Mouse (Mus musculus): Measurements from ENCODE around the gene Zmiz1.

Gene Zmiz1

DNA sequence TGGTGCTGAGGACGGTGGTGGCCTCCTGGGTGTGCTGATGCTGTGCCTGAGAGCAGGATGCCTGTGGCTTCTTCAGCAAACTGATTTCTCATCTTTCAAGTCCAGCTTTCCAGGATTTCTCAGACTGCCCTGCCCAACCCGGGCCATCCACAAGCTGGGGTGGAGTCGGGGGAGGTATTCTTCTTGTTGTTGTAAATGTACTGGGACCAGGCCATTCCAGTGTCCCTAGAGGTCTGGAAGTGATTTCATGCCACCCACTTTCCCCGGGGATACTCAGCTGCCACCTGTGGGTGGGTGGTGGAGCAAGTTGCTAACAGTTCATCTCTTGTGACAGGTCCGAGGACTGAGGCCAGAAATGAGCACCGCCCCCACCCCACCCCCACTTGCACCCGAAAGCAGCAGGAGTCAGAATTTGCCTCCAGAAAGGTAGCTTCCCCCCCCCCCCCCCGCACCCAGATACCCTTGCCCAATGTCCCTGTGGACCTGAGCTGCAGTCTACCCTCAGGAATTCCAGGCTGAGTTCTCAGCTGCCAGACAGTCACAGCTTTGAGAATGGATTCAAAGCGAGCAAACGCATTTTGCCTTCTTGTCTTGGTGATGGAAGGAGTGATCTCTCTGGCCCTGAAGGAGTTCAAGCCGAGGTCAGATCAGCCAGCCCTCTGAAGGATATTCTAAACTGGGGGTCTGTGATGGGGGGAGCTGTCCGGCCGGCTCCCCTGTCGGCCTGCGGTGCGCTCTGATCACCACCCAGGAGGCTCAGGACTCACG, 2.1 kb upstream of the Zmiz1 start:
- no peak for DNase-seq (ENCODE audit: low read depth, low spot score)

DNA sequence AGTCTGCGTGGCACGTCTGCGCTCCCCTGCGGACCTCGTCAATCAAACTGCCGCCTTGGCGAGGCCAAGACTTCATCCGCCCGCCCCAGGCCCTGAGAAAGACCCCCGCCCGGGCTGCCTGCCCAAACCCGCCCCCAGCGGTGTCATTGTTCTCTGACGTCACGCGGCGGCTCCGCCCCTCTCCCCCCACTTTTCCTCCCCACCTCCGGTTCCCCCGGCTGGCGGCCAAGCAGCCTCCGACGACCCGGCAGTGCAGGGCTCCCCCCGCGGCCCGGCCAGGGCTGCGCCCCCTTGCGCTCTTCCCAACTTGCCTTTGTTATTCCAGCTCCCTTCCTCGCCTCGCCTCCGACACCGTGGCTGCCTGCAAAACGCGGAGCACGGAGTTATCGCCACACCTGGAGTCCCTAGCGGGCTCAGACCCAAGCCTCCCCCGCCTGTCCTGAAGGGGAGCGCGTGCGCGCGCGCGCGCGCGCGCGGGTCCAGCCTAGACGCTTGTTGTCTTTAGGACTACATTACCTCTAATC, 1.5 kb upstream of the Zmiz1 start:
- peak; percentile 89 for DNase-seq (ENCODE audit: low read depth, low spot score)

DNA sequence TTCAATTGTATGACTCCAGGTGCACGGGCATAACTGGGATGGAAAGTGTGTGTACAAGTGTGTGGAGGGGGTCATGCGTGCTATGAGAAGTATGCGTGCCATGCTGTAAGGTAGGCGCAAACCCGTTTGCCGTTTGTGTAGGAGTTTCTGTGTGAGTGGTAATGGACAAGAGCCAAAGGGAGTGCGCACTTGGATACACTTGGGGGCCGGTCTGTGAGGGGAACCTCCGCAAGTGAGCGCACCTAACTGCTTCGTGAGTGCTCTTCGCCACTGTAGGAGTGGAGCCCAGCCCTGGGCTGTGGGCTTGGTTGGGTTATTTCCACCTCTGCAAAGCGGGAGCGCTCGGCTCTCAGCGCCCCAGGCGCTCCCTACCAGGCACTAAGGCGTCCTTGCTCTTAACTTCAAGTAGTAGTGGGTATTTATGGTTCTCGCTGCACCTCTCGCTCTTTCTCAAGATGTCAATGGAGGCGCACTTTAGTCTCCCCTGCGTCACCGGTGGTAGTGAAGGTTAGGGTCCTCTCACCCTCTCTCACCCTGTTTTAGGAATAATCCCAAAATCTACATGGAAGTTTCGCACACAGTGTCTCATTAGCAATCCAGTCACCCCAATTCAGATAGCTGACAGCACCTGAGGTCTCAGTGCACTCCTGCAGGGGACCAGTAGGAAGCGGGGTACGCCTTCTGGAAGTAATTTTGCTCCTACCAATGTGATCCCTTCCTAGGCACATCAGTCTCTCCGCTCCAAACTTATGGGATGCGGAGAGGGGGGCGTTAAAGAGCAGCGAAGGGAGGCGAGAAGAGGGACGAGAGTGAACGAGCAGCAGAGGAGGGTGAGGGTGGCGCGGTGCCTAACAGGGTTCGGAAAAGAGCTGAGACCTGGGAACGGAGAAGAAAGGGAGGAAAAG, 622 bp upstream of the Zmiz1 start:
- no peak for DNase-seq (ENCODE audit: low read depth, low spot score)

DNA sequence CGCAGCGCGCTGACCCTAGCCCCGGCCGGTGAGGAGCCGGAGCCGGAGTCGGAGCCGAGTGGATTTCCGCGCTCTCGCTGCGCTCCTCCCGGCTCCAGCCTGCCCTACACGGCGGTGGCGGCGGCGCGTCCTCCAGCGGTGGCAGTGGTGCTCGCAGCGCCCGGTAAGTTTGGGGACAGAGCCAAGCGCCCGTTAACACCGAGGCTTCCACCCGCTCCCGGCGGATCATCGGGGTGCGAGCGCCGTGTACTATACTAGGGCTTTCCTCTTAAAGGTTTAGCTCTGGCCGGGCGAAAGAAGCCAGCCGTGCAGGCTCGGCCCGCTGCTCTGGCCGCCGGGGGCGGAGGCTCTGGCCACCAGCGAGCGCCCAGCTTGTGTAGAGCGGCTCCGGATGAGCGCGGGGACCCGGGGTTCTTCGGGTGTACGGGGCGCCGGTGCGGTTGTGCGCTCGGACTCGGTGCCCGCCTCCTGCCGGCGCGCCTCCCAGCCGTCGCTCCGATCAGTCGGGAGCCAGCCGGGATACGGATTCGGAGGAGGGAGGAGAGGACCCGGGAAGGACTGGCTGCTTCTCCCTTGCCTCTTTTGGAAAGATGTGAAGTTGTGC, 511 bp downstream of the Zmiz1 start:
- no peak for DNase-seq (ENCODE audit: low read depth, low spot score)

DNA sequence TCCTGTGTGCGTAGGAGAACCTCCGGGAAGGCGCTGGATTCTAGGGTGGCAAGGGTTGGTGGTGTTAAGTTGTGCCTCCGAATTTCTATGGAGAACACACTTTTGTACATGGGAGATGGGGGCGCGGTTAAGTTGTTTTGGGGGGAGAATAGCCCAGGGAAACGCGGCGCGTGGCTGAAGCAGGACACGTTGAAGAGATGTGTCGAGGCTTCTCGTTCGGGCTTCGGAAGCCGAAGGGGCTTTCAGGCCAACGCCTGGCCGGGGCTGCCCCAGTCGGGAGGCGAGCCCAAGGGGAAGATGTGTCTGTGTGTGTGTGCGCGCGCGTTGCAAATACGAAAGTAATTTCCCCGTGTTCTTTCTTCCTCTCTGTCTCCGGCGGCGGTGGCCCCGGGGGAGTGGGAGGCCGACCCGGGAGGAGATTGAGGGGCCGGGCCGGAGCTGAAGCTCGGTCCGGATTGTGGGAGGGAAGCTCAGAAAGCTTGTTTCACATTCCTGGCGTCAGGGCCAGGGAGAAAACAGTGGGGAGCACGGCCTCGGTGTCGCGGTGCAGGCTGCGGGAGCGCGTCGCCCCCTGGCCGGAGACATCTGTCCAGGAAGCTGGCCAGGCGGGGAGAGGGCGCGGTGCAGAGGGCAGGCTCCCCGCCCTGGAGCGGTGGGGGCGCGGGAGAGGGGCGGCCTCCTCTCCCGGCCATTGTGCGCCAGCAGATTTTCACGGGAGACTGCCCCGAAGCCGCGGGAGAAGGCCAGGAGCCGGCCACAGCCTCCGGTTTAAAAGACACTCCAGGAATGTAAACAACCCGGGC, 1.2 kb downstream of the Zmiz1 start:
- no peak for DNase-seq (ENCODE audit: low read depth, low spot score)

DNA sequence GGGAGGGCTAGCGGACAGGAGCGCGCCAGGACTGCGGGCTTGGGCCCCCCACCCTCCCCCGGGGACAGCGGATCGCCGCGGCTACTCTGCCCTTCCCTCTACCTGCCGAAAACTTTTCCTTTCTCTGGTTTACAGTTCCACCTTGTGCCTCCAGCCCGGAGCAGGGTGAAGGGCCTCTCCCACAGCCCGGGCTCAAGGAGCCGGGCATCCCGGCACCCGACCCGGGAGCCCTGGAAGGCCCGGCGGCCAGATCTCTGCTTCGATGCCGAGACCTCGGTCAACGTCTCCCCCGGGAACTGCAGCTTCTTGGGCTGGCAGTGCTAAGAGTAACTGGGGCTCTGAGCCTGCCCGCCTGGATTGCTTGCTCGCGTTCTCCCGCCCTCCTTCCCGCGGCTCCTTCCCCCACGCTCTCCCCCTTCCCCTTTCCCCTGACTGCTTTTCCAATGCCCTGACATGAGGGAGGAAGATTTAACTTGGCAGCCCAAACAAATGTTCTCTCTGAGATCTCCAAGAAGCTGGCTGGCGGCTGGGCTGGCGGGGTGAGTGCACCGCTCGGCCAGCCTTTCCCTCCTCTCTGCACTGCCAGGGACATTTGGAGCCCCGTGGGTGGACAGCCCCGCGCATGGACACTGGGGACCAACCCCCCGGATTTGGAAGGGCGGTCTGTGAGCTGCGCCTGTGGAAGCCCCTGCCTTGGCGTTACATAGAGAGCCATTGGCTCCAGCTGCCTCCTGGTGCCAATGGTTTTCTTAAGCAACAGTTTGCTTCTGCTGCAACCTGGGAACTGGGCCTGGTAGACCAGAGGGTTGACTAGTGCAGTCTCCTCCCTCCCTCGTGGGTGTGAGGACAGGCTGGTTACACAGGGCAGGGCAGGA, 2.1 kb downstream of the Zmiz1 start:
- DNase-seq (ENCODE audit: low read depth, low spot score): no peak

DNA sequence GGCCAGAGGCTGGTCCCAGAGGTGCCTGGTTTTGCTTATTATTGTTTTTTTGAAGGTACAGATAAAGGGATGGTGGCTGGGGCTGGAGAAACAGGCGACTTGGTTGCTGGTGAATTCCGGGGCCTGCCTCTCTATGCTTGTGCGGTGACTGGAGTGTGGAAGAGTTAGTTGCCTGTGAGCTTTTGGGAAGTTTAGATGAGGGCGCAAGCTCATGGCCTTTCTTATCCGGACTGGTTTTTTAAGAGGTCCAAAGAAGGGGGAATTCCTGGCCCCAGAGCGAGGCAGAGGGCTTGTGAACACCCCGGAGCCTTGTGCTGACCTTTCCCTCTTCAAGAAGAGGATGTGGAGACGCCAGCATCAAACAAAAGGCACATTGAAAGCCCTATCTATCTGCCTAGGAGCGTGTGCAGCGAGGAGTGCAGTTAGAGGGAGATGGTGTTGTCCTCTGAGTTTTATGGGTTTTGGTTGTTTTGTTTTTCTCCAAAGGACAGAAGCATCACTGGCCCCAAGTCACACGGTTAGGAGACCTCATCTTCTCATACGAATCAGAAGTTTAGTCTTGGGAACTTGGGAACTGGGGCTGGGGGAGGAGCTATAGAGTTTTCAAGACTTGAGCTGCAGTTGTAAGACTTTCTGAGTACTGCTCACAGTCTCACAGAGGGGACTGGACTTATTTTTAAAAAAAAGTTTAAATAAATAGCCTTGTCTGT, 2.8 kb downstream of the Zmiz1 start:
- DNase-seq (ENCODE audit: low read depth, low spot score): no peak

DNA sequence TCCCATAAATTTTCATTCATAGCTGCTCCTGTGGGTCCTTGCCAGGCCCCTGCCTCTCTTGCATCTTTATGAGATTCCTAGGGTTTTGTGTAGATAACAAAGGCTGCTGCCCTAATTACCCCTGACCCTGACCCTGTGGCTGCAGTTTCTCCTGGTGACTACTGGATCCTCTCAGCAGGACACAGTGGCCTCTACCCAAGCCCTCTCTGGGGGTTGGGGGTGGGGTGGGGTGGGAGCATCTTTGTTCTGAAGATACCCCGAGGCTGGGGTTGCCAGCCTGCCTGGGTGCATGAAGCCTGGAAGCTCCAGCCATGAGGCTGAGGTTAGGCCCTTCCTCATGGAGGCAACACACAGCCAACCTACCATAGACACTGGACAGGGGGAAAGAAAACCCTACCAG, 4.0 kb downstream of the Zmiz1 start:
- no peak for DNase-seq (ENCODE audit: low read depth, low spot score)

DNA sequence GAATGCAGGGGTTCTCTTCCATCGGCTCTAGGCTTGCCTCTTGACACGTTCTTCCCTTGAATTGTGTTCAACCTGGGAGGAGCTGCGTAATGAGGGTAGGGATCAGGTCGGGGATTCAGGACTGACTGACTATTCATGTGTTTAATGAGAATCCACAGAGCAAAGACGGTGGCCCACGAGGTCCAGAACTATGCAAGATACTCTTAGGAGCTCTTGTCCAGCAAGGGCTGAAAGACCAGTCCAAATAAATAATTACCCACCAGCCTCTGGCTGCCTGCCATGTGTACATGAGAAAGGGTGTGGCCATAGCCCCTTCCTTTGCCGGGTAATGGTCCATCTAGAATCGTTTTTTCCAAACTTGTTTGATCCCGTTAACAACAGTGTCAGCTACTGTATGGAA, 4.9 kb downstream of the Zmiz1 start:
- DNase-seq (ENCODE audit: low read depth, low spot score): no peak

DNA sequence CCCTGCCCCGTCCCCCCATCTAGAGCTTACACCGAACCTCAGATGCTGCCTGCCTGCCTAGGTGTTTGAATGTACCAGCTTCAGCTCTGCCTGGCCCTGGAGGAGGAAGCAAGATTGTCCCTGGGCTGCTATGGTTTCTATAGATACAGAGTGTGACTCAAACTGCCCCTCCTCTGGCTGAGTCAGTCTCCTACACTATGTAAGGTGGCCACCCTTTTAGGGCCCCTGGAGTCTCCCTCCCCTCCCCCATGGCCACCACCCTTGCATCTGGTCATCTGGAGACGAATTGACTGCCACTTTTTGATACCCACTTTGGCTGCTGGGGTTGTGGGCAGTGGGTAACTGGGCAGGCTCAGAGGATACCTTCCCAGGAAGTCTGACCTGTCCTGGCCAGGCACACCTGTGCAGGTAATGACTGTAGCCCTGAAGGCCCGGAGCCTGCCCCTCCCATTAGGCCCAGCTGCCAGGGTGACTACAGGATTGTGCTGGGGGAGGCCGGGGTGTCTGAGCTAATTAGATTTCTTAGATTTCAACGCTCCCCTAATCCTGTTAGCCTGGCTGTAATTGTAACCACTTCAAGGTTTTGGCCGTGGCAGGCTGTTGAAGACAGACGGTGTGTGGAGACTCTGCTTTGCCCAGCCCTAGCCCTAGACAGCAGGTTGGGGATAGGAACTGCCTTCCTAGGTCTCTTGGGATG, 5.8 kb downstream of the Zmiz1 start:
- DNase-seq (ENCODE audit: low read depth, low spot score): no peak

DNA sequence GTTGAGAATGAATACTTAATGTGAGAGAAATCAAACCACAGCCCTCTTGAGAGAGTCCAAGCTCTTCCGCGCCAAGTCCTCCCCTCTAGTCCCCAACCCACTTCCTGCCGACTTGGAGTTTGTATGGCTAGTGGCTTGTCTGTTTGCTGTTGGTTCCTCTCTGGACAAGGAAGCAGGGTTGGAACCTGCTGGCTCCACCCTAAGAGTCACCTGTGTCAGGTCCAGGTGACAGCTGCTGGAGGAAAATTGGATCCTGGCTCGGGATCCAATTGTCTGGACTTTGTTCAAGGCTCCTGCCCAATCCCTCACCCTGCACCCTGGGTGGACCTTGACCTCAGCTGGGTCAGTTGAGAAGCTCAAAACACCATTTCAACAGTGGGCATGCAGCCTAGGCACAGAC, 7.4 kb downstream of the Zmiz1 start:
- DNase-seq (ENCODE audit: low read depth, low spot score): no peak

DNA sequence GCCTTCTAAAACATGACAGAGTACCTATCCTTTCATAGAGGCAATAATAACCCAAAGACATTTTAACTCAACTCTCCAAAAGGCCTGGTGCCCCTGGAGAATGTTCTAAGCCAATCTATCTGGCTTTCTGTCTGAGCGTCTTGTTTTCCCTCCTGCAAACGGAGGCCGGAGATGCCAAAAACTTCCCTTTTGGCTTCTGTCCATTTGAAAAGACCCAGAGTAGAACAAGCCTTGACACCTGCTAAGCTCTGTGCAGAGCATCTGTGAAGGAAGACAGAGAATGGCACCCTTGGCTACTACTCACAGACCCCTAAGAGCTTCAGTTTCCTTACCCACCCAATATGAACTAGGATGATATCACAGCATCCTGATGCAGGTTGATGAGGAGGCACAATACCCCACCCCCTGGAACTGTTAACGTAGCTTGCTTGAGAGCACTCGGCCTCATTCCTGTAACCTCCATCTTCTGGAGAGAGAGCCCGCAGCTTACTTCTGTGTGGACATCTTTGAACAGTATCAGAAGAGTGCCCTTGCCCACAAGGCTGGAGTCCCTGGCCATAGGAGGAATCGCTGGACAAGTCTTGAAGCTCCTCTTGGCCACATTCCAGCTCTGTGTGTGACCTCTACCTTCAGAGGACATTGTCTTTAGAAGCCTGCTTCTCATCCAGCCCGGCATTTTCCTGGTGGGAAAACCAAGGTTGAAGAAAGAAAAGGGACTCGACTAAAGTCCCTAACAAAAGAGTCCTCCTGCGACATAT, 9.1 kb downstream of the Zmiz1 start:
- DNase-seq (ENCODE audit: low read depth, low spot score): no peak

DNA sequence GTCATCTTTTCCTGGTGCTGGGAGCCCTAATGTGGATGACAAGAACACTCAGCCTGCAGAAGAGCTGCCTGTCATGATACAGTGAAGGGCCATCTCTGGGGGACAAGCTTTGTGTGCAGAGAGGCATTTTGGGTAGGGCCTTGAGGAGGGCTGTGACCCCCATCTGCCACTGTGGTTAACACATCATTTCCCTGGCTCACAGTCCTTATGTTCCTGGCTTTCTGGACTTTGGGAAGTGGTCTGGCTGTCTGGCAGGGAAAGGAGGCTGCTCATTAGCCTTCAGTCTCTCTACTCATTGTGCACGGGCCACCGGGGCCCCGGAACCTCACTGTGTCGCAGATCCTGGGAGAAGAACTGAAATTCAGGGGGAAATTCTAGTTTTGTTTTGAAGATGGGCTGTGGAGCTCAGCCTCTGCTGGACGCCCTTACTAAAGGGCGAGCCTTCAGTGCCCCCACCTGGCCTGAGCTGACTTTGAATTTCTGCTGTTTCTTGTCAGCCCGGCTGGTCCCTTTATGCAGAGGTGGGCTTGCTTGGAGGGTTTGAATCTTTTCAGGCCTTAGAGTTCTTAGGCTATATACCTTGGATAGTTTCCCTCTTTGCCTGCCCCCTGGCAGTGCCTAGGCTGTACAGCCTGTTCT, 10.0 kb downstream of the Zmiz1 start:
- no peak for DNase-seq (ENCODE audit: low read depth, low spot score)

DNA sequence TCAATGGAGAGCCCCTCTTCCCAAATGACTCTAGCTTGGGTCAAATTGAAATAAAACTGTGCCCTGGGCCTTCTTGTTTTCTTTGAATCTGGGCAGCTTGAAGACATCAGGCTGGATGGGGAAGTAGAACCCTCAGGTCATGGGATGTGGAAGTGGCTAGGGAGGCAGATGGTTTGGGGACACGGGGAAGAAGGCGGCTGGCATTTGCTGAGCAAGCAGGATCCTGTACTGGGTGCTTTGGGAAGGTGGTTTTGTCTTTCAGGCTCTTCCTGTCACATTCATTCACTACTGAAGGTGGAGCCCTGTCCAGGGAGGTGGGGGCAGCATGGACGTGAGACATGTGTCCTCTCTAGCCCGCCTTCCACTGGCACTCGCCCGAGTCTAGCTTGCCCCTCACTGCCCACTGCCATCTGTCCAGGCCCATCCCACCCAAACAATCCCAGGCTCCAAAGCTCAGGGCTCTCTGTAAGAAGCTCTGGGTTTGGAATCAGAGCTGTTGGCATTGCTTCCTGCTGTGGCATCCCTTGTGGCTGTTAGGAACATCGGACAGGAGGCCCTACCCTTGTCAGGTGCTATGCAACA, 11.3 kb downstream of the Zmiz1 start:
- DNase-seq (ENCODE audit: low read depth, low spot score): no peak

DNA sequence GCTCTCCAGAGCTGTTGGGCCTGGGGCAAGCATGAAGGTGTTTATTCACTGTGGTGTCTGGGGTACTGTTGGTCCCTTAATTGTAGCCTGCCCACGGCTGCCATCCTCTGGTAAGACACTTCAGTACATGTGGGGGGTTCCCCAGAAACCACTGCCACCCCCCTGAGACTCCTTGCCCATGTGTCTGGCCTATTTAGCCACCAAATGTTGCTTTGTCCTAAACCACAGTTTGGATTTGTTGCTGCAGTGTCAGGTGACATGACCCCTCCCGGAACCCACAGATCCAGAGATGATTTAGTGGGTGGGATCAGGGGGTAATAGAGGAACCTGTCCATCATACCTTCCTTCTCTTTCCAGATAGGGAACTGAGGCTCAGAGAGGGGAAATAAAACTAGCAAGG, 12.1 kb downstream of the Zmiz1 start:
- no peak for DNase-seq (ENCODE audit: low read depth, low spot score)

DNA sequence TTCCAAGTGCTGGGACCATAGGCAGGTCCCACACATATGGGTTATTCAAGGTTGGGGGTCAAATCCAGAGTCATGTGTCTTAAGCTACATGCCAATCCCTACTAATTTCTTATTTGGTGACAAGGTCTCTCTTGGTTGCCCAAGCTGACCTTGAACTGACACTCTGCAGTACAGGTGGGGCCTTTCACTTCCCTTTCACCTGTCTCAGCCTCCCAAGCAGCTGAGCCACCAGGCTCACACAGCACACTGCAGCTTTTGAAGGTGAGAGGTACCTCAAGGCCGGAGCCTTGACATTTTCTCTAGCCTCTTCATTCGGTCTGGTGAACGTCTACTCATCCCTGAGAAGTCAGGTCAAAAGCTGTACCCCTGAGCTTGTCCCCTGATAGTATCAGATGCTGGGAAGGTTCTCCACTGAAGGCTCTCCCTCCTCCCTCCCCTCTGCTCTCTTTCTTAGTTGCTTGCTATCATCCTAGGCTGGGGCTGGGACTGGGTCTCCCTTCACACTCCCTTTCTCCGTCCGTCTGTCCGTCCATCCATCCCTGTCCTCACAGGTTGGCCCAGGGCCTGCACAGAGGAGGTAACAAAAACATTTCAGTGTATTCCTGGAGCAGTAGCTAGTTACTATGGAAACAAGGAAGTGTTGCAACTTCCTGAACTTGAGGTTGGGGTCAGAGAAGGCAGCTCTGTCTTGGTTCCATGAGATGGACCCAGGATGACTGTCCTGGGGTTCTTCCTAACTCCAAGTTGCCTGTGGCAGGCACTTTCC, 13.3 kb downstream of the Zmiz1 start:
- no peak for DNase-seq (ENCODE audit: low read depth, low spot score)
